Mouse (Mus musculus) brown adipose tissue, adult 24 weeks (tissue): ENCODE measurements around the gene Abcg8. TPM values are rescaled to one million over a fixed set of nuclear protein-coding genes. Genes with fewer than 3 reads are reported as not detected.

Experiments
- H3K27ac ChIP-seq: fragments of 200-500 bp; replicated peaks from 2 replicates; pipeline ENCODE4 v1.5.1; 2012; ENCODE audit warnings: low read depth, mild to moderate bottlenecking, low read length
- H3K4me1 ChIP-seq: fragments of 200-500 bp; 2 replicates; pipeline ENCODE4 v1.6.1; 2012; ENCODE audit warnings: low read length, mixed read lengths; ENCODE audit not compliant: control insufficient read depth, insufficient read depth, insufficient read length
- H3K4me3 ChIP-seq: fragments of 200-500 bp; 2 replicates; pipeline ENCODE4 v1.5.1; 2012; ENCODE audit warnings: low read depth, mild to moderate bottlenecking, low read length, moderate library complexity; ENCODE audit not compliant: insufficient read depth
- polyA plus RNA-seq: library from polyadenylated mRNA; stranded (reverse); fragments of >200 nt; gene quantifications from 2 replicates; pipeline ENCODE4 v1.2.4, GENCODE M21; 2012; ENCODE audit not compliant: missing spikeins, insufficient read depth, insufficient read length

Abcg8 gene
- polyA plus RNA-seq, 1 experiment, result not detected

DNA sequence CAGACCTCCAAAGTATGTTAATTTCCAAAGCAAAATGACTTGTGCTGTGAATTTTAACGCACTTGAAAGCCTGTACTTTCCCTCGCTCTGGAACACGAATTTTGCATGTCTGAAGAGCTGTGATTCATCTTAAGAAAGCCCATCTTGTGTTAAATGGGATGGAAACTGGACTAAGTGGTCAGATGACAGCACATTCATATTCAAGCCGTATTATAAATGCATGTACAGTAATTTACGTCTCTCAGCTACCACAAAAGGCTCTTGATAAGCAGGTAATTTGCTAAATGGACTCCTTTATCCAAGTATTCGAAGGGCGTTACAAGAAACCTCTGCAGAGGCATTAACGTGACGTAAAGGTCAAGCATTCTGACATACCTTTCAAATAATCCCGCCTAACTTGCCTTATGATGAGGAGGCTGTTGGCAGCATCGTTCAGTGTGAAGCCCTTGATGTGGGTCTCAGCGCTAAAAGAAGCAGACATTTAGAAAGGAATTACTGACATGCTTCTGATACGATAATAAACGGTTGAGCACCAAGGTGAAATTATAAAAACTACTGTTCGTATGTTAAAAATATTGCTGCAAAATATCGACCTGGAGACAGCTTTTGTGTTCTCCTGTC, 40.3 kb downstream of the Abcg8 start:
- H3K4me3 ChIP-seq, result no peak overlapping the region
- no peaks in the 10 kb centered on the region for H3K4me1 ChIP-seq
- no peak overlapping the region for H3K27ac ChIP-seq

DNA sequence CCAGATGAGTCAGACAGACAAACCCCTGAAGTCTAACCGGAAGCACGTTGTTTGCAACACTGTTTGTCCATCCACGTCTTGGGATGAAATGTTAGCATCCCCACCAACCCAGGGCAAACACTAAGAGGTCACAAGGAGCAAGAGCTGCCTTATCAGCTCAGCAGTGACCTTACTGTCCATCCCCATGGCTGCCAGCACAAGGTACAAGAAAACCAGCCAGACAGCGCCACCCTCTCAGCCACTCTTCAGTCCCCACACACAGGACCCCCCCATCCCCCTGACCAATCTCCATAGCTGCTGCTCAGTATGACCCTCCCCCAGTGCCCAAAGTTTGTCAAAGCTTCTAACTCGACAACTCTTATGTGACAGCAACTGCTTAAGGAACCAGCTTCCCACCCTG, 41.3 kb downstream of the Abcg8 start:
- H3K4me3 ChIP-seq, result no peak overlapping the region
- H3K4me1 ChIP-seq, result no peaks in the 10 kb centered on the region
- no peak overlapping the region for H3K27ac ChIP-seq

DNA sequence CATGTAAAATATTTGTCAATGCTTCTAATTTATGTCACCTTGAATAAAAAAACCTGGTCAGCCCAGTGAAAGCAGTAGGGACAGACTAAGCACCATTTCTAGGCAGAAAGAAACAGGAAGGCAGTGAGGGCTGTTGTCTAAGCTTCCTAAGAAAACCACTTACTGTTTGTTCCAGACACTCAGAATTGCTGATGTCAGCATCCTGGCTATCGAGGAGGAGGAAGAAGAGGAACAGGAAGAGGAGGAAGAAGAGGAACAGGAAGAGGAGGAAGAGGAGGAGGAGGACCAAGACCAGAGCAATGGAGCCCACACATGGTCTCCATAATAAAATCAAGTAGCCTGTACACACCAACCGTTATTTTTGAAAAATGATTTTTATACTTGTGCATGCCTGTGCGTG, 43.0 kb downstream of the Abcg8 start:
- no peaks in the 10 kb centered on the region for H3K4me1 ChIP-seq
- H3K4me3 ChIP-seq, result no peak overlapping the region
- H3K27ac ChIP-seq, result no peak overlapping the region

DNA sequence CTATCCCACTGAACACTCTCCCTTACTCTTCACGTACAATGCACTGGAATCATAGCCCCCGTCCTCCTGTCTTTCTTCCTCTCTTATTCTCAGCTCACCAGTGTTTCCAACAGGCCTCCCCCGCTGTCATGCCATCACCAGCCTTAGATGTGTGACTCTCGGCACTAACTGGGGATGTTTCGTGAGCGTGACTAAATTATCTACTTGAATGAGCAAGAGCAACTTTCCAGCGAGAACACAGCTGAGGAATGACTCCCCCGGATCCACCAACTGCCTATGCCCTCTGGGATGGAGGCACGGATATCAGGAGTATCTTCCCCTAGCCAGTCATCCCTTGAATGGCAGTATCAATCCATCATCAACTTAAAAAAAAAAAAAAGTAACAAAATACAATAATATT, 47.9 kb downstream of the Abcg8 start:
- Histone ChIP-seq H3K4me1 (no peaks in the 10 kb centered on the region), H3K27ac (no peak overlapping the region), H3K4me3 (no peak overlapping the region)

DNA sequence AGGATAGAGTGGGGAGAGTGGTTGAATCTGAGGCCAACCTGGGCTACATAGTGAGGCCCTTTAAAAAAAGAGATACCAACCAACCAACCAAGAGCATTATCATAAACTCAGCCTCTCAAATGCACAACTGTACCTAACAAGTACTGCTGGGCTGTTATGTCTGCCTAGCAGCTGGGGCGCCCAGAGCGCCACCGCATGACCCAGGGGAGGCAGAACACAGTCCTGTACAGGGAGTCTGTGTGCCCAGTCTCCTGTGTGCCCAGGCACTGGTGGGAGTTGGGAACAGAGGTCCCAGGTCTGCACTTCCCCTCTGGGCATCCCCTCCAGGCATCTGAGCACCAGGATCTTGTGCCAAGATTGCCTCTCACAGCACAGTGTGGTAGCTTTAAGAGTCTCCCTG, 49.1 kb downstream of the Abcg8 start:
- Histone ChIP-seq H3K27ac (no peak overlapping the region), H3K4me1 (no peaks in the 10 kb centered on the region), H3K4me3 (no peak overlapping the region)

DNA sequence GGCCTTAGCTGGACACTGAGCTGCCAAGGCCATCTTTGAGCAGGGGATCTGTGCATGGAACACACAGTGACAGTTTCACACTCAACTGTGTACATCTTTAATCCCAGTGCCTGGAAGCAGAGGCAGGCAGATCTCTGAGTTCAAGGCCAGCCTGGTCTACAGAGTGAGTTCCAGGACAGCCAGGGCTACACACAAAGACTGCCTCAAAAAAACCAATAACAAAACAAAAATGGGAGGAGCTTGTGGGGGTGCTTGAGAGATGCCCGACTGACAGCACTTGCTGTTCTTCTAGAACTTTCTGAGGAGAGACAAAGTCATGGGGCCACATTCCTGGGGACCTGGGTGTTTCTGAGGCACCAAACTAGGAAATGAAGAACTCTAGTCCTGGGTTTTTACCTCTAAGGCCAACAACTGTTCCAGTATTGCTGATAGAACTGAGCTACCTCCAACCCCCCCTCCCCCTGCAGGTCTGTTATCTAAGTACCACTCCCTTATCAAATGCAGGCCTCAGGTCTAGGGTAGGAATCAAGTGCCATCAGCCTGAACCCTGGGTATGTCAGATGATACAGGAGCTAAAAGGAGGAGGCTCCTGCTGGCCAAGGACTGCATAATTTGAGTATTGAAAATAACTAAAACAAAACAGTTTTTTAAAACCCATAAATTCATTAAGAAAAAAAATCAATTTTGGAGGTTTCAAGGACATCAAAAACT, 52.3 kb downstream of the Abcg8 start:
- Histone ChIP-seq H3K4me3 (no peak overlapping the region), H3K4me1 (no peaks in the 10 kb centered on the region), H3K27ac (no peak overlapping the region)

DNA sequence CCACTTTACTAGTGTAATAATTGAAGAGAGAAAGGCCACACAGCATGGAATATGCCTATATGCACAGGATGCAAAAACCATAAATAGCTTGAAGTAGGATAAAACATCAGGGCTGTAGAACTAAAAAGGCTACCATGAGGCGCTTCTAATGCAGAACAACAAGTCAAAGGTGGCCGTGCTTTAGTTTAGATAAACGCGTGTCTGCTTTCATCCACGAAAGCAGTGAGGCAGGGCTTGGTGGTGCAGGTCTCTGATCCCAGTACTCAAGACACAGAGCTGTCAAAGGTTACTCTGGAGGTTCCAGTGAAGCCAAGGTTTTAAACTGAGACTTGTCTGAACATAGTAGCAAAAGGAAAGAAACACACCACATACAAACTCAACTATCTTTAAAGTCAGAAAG, 53.0 kb downstream of the Abcg8 start:
- H3K4me3 ChIP-seq, result no peak overlapping the region
- H3K4me1 ChIP-seq, result no peaks in the 10 kb centered on the region
- no peak overlapping the region for H3K27ac ChIP-seq

DNA sequence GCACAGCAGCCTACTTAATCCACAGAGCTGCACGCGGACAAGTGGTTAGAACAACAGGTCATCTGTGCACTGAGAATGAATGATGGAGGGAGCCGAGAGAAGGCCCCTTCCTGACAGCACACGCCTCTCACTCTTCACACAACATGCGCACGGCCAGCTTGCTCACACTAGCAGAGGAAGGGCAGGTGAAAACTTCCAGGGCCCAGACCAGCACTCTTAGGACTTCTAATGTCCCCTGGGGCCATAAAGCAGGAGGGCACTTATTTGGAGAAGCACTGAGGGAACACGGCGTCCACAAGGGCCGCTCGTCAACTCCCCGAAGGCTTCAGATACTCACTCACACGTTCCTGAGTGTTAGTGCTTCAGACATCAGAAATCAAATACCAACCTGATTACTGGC, 55.3 kb downstream of the Abcg8 start:
- Histone ChIP-seq H3K27ac (no peak overlapping the region), H3K4me3 (no peak overlapping the region), H3K4me1 (no peaks in the 10 kb centered on the region)

DNA sequence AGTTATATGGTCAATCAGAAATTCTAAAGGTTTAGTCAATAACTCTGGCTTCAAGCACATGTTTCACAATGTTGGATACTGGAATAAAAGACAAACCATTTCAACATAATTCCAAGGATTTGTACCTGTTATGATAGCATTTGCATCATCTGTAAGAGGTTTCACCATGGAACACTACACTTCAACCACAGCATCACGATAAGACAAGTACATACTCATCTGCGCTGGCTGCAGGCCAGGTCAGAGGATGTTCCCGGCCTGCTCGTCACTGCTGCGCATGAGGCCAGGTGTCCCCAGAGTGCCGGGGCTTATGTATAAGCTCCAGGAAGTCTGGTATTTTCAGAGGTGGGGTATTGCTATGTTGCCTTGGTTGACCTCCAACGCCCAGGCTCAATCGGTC, 56.5 kb downstream of the Abcg8 start:
- no peak overlapping the region for H3K4me3 ChIP-seq
- H3K27ac ChIP-seq, result no peak overlapping the region
- H3K4me1 ChIP-seq, result no peaks in the 10 kb centered on the region

DNA sequence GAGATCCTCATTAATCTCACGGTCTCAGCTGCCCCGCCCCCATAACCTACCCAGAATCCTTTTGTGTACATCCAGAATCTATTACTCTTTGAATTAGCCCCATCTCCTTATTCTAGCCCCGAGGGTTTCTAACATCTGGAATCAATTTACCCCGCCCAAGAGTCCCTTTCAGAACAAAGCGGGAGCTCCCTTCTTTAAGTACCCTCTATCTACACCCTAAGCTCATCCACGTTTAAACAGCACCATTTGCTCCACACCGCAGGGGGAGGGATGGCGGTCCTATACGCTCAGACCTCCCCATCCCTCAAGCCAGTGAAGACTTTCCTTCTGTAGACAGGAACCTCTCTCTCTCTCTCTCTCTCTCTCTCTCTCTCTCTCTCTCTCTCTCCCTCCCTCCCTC, 60.6 kb downstream of the Abcg8 start:
- no peak overlapping the region for H3K27ac ChIP-seq
- H3K4me3 ChIP-seq, result no peak overlapping the region
- no peaks in the 10 kb centered on the region for H3K4me1 ChIP-seq

DNA sequence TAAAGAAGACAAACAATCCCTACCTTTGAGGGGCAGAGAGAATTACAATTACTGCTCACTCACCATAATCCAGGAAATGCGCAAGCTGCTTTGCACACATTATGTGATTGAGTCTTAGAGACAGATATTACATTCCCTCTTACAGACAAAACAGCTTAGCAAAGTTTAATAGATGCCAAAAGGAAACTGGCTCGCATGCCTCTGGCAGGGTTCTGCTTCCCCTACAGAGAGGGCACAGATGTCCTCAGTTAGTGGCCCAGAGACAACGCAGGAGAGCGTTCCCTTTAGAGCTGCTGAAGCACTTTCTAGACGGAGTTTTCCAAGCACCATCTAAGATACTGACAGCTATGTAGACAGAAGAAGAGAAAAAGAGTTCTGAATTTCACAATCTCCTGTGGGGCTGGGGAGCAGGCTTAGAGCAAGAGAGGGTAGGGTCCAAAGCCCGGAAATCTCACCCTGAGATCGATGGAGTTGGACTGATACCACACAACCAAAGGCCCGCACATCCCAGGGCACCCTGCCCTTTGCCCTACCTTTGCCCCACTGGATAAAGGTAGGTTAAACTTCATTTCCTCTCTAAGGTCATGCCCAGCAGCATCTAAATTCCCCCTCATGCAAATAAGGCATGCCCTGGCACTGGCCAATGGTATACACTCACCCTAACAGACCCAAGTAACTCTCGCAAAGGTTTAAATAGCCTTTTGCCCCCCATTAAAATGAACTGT, 62.1 kb downstream of the Abcg8 start:
- no peak overlapping the region for H3K4me3 ChIP-seq
- H3K27ac ChIP-seq, result no peak overlapping the region
- no peaks in the 10 kb centered on the region for H3K4me1 ChIP-seq

DNA sequence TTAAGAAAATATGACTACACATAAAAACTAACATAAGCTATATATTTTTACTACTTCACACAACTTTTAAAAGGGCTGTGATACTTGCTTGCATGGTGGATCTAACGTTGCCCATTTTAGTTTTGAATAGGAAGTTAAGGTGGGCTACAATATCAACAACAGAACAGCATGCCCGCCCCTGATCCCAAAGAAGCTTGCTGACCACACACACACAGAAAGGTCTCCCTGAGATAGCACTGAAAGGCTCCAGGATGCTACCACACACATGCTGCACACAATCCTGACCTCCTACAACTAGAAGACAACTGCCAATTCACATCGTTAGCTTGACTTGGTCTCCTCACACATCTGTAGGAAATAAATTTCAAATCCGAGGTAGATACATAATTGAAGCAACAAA, 68.2 kb downstream of the Abcg8 start:
- Histone ChIP-seq H3K27ac (no peak overlapping the region), H3K4me3 (no peak overlapping the region), H3K4me1 (no peaks in the 10 kb centered on the region)

DNA sequence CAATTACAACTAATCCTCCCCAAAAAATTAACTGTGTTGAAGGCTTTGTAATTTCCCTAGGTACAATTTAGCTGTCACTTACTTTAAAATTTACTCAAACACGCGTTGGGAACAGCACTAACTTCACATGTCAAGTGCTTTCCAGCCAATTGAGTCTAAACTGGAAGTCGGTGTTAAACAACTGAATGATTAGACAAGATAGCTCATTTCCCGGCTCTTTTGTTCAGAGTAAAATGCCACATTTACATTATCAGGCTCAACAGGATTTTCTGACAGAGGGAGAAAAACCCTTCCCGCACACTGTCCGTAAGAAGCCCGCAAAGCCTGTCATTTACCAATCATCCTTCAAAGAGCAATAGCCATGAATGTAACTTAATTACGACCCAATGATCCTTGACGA, 68.9 kb downstream of the Abcg8 start:
- H3K4me1 ChIP-seq, result no peaks in the 10 kb centered on the region
- no peak overlapping the region for H3K4me3 ChIP-seq
- no peak overlapping the region for H3K27ac ChIP-seq

DNA sequence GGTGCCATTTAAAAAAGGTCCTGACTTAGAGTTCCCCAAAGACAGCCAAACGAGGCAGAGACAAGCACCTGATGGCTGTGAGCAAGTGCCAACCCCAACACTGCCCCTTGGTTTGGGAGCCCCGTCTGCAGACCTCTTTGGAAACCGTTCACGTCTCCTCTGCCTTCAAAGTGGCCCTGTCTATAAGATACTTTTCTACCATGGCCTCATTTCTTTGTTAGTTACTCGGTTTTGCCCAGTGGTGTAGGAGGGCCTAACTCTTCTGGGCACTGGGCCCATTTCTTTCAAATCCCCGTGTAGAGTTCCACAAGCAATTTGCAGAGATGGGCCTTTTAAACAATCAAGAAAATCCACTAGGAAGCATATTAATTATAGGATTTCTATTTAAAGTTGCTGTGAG, 71.1 kb downstream of the Abcg8 start:
- Histone ChIP-seq H3K27ac (no peak overlapping the region), H3K4me1 (no peaks in the 10 kb centered on the region), H3K4me3 (no peak overlapping the region)

DNA sequence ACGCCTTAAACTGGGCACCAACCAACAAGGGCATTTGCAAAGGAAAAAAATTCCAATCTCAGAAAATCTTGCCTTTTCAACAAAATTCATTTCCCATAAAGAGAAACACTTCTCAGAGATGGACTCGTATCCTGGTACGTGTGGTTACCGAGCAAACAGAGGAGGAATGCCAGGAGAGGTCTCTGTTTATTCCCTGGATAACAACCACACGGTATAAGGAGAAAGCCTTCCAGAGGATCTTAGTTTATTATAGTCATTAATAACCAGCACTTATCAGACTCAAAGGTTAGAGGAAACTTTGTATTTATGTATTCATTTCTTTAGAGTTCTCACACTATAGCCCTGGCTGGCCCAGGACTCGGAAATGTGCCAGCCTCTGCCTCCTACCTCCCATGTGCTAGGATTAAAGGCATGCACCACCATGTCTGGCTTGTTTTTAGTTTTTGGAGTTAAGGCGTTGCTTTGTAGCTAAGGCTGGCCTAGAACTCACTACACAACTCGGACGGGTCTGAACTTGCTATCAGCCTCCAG, 72.1 kb downstream of the Abcg8 start:
- no peak overlapping the region for H3K4me3 ChIP-seq

DNA sequence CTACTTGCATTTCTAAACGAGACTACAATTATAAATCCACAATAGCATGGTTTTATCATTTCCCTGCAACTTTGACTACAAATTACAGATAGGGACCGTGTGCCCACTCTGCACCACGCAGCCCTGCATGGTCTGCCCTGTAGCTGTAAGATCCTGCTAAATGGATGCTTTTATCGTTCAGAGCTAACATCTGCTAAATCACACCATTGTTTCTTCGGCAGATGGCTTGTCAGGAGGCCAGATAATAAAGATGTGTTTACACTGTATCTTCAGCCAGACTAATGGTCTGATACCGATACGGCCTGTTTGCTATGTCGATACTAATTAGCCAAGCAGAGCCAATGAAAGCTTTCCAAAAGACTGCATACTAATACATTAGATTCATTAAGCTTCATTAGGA, 73.2 kb downstream of the Abcg8 start:
- no peaks in the 10 kb centered on the region for H3K4me1 ChIP-seq
- H3K4me3 ChIP-seq, result no peak overlapping the region
- no peak overlapping the region for H3K27ac ChIP-seq

More for the DNA sequence above, 72.1 kb downstream of the Abcg8 start:
- H3K4me1 ChIP-seq, result no peaks in the 10 kb centered on the region
- no peak overlapping the region for H3K27ac ChIP-seq
